Mouse (Mus musculus) CH12.LX (cell line): ENCODE data around the gene Ube2o.

Source experiments
- CHD2 ChIP-seq: IDR thresholded peaks from 2 replicates; pipeline ENCODE4 v1.6.1; 2011; ENCODE audit warnings: low read length, improper control_type of control experiment
- CTCF ChIP-seq, 2 experiments: IDR thresholded peaks in 1 of 2; conservative IDR thresholded peaks in 1 of 2; 2 replicates each; pipeline ENCODE4 v1.5.1; 2011 to 2012; ENCODE audit warnings: low read depth in 2 of 2, low read length in 2 of 2, improper control_type of control experiment in 1 of 2, inconsistent platforms in 1 of 2, mild to moderate bottlenecking in 1 of 2, moderate library complexity in 1 of 2
- E2F4 ChIP-seq: IDR thresholded peaks from 2 replicates; pipeline ENCODE4 v1.6.1; 2011; ENCODE audit warnings: low read depth, low read length, improper control_type of control experiment; ENCODE audit not compliant: insufficient replicate concordance
- EP300 ChIP-seq: IDR thresholded peaks from 2 replicates; pipeline ENCODE4 v1.6.1; 2011; ENCODE audit warnings: low read length, improper control_type of control experiment
- ETS1 ChIP-seq: conservative IDR thresholded peaks from 2 replicates; pipeline ENCODE4 v1.6.1; 2012; ENCODE audit warnings: low read depth, mild to moderate bottlenecking, inconsistent platforms, low read length, improper control_type of control experiment, moderate library complexity
- GABPA ChIP-seq: IDR thresholded peaks from 2 replicates; pipeline ENCODE4 v1.6.1; 2012; ENCODE audit warnings: low read depth, low read length, improper control_type of control experiment, inconsistent platforms; ENCODE audit not compliant: insufficient replicate concordance
- MAFK ChIP-seq: IDR thresholded peaks from 2 replicates; pipeline ENCODE4 v1.6.1; 2011; ENCODE audit warnings: low read length, improper control_type of control experiment; ENCODE audit not compliant: insufficient replicate concordance
- POLR2A ChIP-seq: IDR thresholded peaks from 2 replicates; pipeline ENCODE4 v1.6.1; 2011; ENCODE audit warnings: low read depth, mild to moderate bottlenecking, improper control_type of control experiment, low read length
- TBP ChIP-seq: conservative IDR thresholded peaks from 2 replicates; pipeline ENCODE4 v1.6.1; 2011; ENCODE audit warnings: low read depth, low read length, improper control_type of control experiment
- USF1 ChIP-seq: IDR thresholded peaks from 2 replicates; pipeline ENCODE4 v1.6.1; 2014; ENCODE audit warnings: low read depth, mild to moderate bottlenecking, inconsistent platforms, low read length, improper control_type of control experiment
- ZC3H11A ChIP-seq: IDR thresholded peaks from 2 replicates; pipeline ENCODE4 v1.6.1; 2012; ENCODE audit warnings: low read depth, mild to moderate bottlenecking, inconsistent platforms, low read length, improper control_type of control experiment

- TF ChIP-seq GABPA (no peak), CTCF (conservative IDR thresholded peaks at IDR 0.05 in 1 of 2, IDR thresholded peaks at IDR 0.05 in 1 of 2; ENCODE audit: low read depth in 2 of 2, low read length in 2 of 2) (no peak), ZC3H11A (no peak), E2F4 (no peak), EP300 (no peak), CHD2 (no peak), MAFK (no peak), USF1 (no peak), TBP (no peak), POLR2A (no peak), ETS1 (no peak)
These were observed 83.9 kb downstream of the Ube2o start for GRCm38 (mm10) chr11:116497313-116497712.
